Mouse (Mus musculus) kidney, postnatal 0 days (tissue): ENCODE measurements around the gene Gm6583. TPM values are rescaled to one million over a fixed set of nuclear protein-coding genes. Genes with fewer than 3 reads are reported as not detected.
A peak's percentile ranks its signal among the peaks of the same experiment; 100 is the strongest.

Experiments used
- ATAC-seq: fragments of 200-750 bp; cut with Nextera tagmentation; replicated peaks from 2 replicates; pipeline ENCODE4 v1.8.0; 2017; ENCODE audit warnings: low read depth, moderate number of reproducible peaks, moderate TSS enrichment, moderate library complexity; ENCODE audit not compliant: low FRiP score
- DNase-seq: peaks from one replicate; pipeline ENCODE4 v3.0.0-alpha.2; 2016; ENCODE audit warnings: low spot score
- H3K27ac ChIP-seq: fragments of 300-500 bp; sonication (generic); 2 replicates; pipeline ENCODE4 v1.5.1; 2014; ENCODE audit warnings: mild to moderate bottlenecking
- H3K27me3 ChIP-seq: fragments of 300-500 bp; sonication (generic); 2 replicates; pipeline ENCODE4 v1.6.1; 2014; ENCODE audit warnings: low read length, mixed read lengths; ENCODE audit not compliant: insufficient read depth
- H3K36me3 ChIP-seq: fragments of 300-500 bp; sonication (generic); 2 replicates; pipeline ENCODE4 v1.6.1; 2014; ENCODE audit warnings: low read length, mixed read lengths; ENCODE audit not compliant: insufficient read depth
- H3K4me1 ChIP-seq: fragments of 300-500 bp; sonication (generic); replicated peaks from 2 replicates; pipeline ENCODE4 v1.6.1; 2014; ENCODE audit warnings: antibody characterized with exemption, low read length, mixed read lengths; ENCODE audit not compliant: insufficient read depth
- H3K4me2 ChIP-seq: fragments of 300-500 bp; sonication (generic); 2 replicates; pipeline ENCODE4 v1.6.1; 2014; ENCODE audit warnings: mild to moderate bottlenecking, low read length, moderate library complexity, mixed read lengths
- H3K4me3 ChIP-seq: fragments of 300-500 bp; sonication (generic); replicated peaks from 2 replicates; pipeline ENCODE4 v1.5.1; 2014; ENCODE audit warnings: low read depth, low read length
- H3K9ac ChIP-seq: fragments of 300-500 bp; sonication (generic); 2 replicates; pipeline ENCODE4 v1.6.1; 2014; ENCODE audit warnings: low read depth, low read length
- H3K9me3 ChIP-seq: fragments of 300-500 bp; sonication (generic); replicated peaks from 2 replicates; pipeline ENCODE4 v1.6.1; 2016; ENCODE audit warnings: low read length, inconsistent platforms, mixed read lengths
- CTCF ChIP-seq: IDR thresholded peaks from 2 replicates; pipeline ENCODE4 v1.5.1; 2016; ENCODE audit warnings: antibody characterized with exemption, low read depth, mild to moderate bottlenecking, moderate library complexity
- whole genome bisulfite sequencing: fragments of 180-500 bp; shearing (Covaris S2); extraction: QIAGEN DNeasy Blood & Tissue Kit; methylation state at CpG from one replicate; pipeline ENCODE4 v1.1.7; 2014; 5-methylcytosine and 5-hydroxymethylcytosine counted together
- polyA plus RNA-seq: library from polyadenylated mRNA; unstranded; fragments of >200 nt; fragmentation: Nextera tagmentation; extraction: Ambion mirVana; gene quantifications from 2 replicates; pipeline ENCODE4 v1.2.1, GENCODE M21; 2015

Gene Gm6583
- polyA plus RNA-seq, 1 experiment from 2014 or later = 0.08 TPM

DNA sequence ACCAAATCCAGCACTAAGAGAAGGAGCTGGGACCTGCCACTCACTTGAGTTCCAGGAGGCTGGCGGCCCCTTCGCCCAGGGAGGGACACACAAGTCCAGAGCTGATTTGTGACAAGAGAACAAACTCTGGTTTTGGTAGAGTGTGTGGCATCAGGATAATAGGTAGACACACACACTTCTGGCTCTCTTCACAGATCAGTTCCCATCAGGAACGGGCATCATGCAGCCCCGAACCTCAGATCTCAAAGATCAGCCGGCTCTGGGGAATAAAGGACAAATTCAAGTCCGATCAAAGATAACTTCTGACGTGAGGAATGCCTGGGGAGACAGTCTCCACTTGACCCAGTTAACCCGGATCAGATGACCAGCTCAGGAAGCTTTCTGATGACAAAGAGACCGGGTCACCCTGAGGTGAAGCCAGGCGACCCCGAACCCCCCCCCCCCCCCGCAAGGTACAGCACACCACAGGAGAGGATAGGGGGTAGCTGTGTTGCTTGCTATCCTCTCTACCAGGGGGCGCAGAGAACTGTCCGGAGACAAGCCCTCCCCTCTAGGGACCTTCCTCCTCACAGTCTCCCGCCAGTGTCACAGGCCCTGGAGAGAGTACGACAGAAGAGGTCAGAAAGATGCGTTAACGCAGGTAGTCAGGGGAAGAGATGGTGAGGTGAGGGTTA lies 38.0 kb upstream of the Gm6583 start:
- no peaks in the 10 kb centered on the region; the same call in 1 of the 2 replicates for H3K4me1 ChIP-seq
- H3K27ac ChIP-seq = no peak overlapping the region
- peaks cover 4% of the 10 kb centered on the region for H3K27me3 ChIP-seq
- ATAC-seq = peak; percentile 21
- H3K4me3 ChIP-seq = peak overlapping the region; percentile 57
- no peak for TF ChIP-seq CTCF
- no peak overlapping the region for H3K9ac ChIP-seq
- no peak for DNase-seq
- H3K4me2 ChIP-seq = peak overlapping the region; percentile 85
- WGBS = 14% methylated on average over 16 of the region's 18 CpGs
- H3K36me3 ChIP-seq = no peaks in the 10 kb centered on the region
- no peaks in the 10 kb centered on the region for H3K9me3 ChIP-seq

DNA sequence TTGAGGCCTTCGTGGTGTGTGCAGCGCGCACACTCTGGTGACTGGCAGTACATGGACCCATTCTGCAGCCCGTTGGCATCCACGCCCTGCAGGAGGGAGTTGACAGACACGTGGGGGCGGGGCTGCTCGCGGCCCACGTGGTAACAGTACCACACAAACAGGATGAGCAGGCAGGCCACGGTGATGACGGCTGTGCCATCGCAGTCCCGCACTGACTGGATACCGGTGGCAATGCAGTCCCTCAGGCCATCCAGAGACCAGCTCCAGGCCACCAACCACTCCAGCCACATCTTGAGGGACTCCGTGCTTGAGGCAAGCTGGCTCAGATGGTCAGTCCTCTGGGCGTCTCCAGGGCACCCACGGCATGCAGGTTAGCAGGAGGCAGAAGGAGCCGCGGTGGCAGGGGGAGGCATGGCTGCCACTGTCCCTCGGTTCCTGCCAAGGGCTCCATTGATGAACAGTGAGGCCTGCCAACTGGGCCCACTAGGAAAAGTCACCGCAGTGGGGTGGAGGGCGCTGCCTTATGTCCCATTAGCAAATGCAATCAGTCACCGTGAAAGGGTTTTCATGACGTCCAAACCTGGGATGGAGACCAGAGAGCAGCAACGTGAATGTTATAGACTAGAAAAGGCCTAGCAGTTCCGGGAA lies 36.0 kb upstream of the Gm6583 start:
- Histone ChIP-seq H3K36me3 (no peaks in the 10 kb centered on the region), H3K9me3 (no peaks in the 10 kb centered on the region), H3K27ac (no peak overlapping the region), H3K4me3 (no peak overlapping the region), H3K4me1 (no peaks in the 10 kb centered on the region; the same call in 1 of the 2 replicates), H3K9ac (no peak overlapping the region), H3K27me3 (peaks cover 4% of the 10 kb centered on the region), H3K4me2 (no peak overlapping the region)
- 74% methylated on average over 27 of the region's 27 CpGs for WGBS
- DNase-seq = no peak
- TF ChIP-seq CTCF = no peak
- no peak for ATAC-seq

DNA sequence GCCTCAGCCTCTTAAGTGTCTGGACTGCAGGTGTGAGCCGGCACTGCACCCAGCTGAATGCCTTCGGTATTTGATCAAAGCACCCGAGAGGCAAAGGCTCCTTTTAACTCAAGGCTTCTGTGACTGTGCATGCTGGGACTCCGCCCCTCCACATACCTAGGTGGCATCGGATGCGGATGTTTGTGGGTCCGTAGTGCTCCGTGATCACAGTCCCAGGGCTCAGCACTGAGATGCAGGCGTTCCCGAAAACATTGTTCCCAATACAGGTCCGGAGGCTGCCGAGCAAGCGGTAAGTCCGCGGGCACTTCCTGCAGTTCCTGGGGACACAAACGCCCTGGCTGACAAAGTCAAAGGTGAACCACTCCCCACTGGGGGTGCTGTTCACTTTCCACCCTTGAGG lies 35.2 kb upstream of the Gm6583 start:
- no peak overlapping the region for H3K27ac ChIP-seq
- 68% methylated on average over 16 of the region's 16 CpGs for WGBS

DNA sequence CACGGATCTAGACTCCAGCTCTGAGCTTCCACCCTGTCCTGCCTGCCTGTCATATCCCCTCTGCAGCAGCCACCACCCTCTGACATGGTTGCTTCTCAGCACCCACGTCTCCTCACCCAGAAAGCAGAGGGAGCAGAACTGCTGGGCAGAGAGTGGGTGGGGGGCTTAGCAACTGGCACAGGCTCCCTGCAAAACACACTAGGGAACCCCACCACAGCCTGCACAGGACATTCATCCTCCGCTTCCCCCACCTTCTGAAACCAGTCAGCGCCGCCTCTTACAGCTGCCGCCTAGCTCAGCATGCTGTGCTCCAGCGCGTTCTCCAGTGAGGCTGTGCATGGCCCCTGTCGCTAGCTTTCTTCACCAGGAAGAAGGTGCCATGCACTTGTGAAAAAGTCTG lies 33.5 kb upstream of the Gm6583 start:
- WGBS = 73% methylated on average over 9 of the region's 9 CpGs
- no peak for ATAC-seq

More for the DNA sequence above, 35.2 kb upstream of the Gm6583 start:
- no peak for TF ChIP-seq CTCF
- Histone ChIP-seq H3K4me1 (no peaks in the 10 kb centered on the region; the same call in 1 of the 2 replicates), H3K9ac (no peak overlapping the region), H3K4me2 (no peak overlapping the region), H3K4me3 (no peak overlapping the region), H3K27me3 (peaks cover 4% of the 10 kb centered on the region), H3K9me3 (no peaks in the 10 kb centered on the region), H3K36me3 (no peaks in the 10 kb centered on the region)
- DNase-seq (no peak), ATAC-seq (no peak)

DNA sequence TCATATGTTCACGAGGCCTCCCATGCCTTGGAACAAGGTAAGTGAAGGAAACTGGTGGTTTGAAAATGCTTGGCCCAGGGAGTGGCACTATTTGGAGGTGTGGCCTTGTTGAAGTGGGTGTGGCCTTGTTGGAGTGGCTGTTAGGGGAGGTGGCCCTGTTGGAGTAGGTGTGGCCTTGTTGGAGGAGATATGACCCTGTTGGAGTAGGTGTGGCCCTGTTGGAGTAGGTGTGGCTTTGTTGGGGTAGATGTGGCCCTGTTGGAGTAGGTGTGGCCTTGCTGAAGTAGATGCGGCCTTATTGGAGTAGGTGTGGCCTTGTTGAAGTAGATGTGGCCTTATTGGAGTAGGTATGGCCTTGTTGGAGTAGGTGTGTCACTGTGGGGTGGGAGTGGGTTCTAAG lies 30.1 kb upstream of the Gm6583 start:
- Histone ChIP-seq H3K36me3 (no peaks in the 10 kb centered on the region), H3K4me3 (no peak overlapping the region), H3K27ac (no peak overlapping the region), H3K9ac (no peak overlapping the region), H3K4me2 (no peak overlapping the region), H3K27me3 (no peaks in the 10 kb centered on the region), H3K4me1 (no peaks in the 10 kb centered on the region), H3K9me3 (no peaks in the 10 kb centered on the region)
- DNase-seq (no peak), ATAC-seq (no peak)
- TF ChIP-seq CTCF = no peak
- WGBS = 83% methylated on average over 2 of the region's 2 CpGs

More for the DNA sequence above, 33.5 kb upstream of the Gm6583 start:
- no peak overlapping the region for H3K27ac ChIP-seq
- TF ChIP-seq CTCF = no peak
- no peak for DNase-seq
- peaks cover 4% of the 10 kb centered on the region for H3K27me3 ChIP-seq
- no peak overlapping the region for H3K4me3 ChIP-seq
- H3K4me1 ChIP-seq = no peaks in the 10 kb centered on the region; the same call in 1 of the 2 replicates
- no peak overlapping the region for H3K4me2 ChIP-seq
- no peaks in the 10 kb centered on the region for H3K36me3 ChIP-seq
- no peaks in the 10 kb centered on the region for H3K9me3 ChIP-seq
- no peak overlapping the region for H3K9ac ChIP-seq

DNA sequence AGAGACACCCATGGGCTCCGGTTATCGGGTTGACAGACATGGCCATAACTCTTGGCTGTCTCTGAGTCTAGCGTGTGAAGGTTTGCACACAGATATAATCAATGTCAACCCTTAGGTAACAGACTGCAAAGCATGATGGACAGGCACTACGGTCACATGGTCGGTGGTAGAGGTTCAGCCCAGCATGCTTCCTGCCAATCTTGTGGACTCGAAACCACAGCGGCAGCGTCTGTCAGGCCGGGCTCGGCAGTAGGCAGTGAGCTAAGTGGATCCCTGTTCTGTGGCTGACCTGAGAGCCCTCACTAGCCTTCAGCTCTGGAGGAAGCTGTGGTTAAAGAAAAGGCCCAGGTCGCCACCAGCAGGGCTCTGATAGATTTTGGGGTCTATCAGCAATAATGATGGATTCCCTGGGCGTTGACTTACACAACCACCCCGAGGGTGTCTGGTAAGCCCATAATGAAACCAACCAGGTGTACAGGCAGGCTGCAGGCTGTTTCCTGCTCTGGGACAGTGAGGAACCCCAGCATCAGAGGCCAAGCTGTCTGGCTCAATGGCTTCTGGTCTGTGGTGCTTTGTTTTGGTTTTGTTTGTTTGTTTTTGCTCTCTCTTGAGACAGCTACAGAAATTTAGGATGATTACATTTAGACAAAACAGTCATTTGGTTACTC lies 29.1 kb upstream of the Gm6583 start:
- no peak for DNase-seq
- Histone ChIP-seq H3K4me1 (no peaks in the 10 kb centered on the region), H3K9ac (no peak overlapping the region), H3K4me3 (no peak overlapping the region), H3K27me3 (no peaks in the 10 kb centered on the region), H3K4me2 (no peak overlapping the region), H3K27ac (no peak overlapping the region), H3K36me3 (no peaks in the 10 kb centered on the region), H3K9me3 (no peaks in the 10 kb centered on the region)
- WGBS = 87% methylated on average over 13 of the region's 13 CpGs
- no peak for TF ChIP-seq CTCF
- ATAC-seq = no peak
